Mouse (Mus musculus): Measurements from ENCODE around the gene S100pbp. TPM values are rescaled to one million over a fixed set of nuclear protein-coding genes. Genes with fewer than 3 reads are reported as not detected.

Gene S100pbp
- polyA plus RNA-seq, 1 experiment from 2014 or later = 10.9 TPM

- 66% methylated on average over 16 of the region's 16 CpGs for WGBS (ENCODE audit: insufficient replicate concordance)
- Histone ChIP-seq H3K27me3 (replicated peaks) (no peaks in the 10 kb centered on the region), H3K4me1 (peaks cover 48% of the 10 kb centered on the region), H3K4me3 (no peak overlapping the region), H3K36me3 (peaks cover 14% of the 10 kb centered on the region), H3K4me2 (no peak overlapping the region), H3K9me3 (replicated peaks) (no peaks in the 10 kb centered on the region), H3K9ac (no peak overlapping the region), H3K27ac (no peak overlapping the region)
- no peak for ATAC-seq
These were observed 44.8 kb downstream of the S100pbp start for GRCm38 (mm10) chr4:129144401-129145367.

- 49% methylated on average over 5 of the region's 5 CpGs for WGBS (ENCODE audit: insufficient replicate concordance)
- ATAC-seq = no peak
- H3K4me3 ChIP-seq = no peak overlapping the region
- no peak overlapping the region for H3K27ac ChIP-seq
- H3K4me2 ChIP-seq = no peak overlapping the region
- H3K9me3 ChIP-seq (replicated peaks) = no peaks in the 10 kb centered on the region
- H3K9ac ChIP-seq = no peak overlapping the region
- 0 out of 2 replicates have a peak, but pooled peaks cover 4% of the 10 kb centered on the region for H3K36me3 ChIP-seq
- H3K4me1 ChIP-seq = peaks cover 59% of the 10 kb centered on the region
- peaks cover 9% of the 10 kb centered on the region for H3K27me3 ChIP-seq (replicated peaks)
These were observed 46.0 kb downstream of the S100pbp start for GRCm38 (mm10) chr4:129143509-129143908.

GRCm38 (mm10) chr4:129142439-129143045 lies 47.0 kb downstream of the S100pbp start:
- peaks cover 69% of the 10 kb centered on the region for H3K4me1 ChIP-seq
- no peaks in the 10 kb centered on the region for H3K9me3 ChIP-seq (replicated peaks)
- H3K9ac ChIP-seq = no peak overlapping the region
- no peak overlapping the region for H3K4me2 ChIP-seq
- no peak overlapping the region; the same call in 1 of the 2 replicates for H3K27ac ChIP-seq
- H3K36me3 ChIP-seq = 0 out of 2 replicates have a peak, but pooled peaks cover under 1% of the 10 kb centered on the region
- H3K4me3 ChIP-seq = no peak overlapping the region
- 72% methylated on average over 11 of the region's 11 CpGs for WGBS (ENCODE audit: insufficient replicate concordance)
- H3K27me3 ChIP-seq (replicated peaks) = peaks cover 19% of the 10 kb centered on the region
- no peak for ATAC-seq

GRCm38 (mm10) chr4:129141560-129142438 lies 47.7 kb downstream of the S100pbp start:
- peak; percentile 25; the same call in 1 of the 2 replicates for ATAC-seq
- H3K4me3 ChIP-seq = no peak overlapping the region
- H3K36me3 ChIP-seq = no peaks in the 10 kb centered on the region
- peak overlapping the region; percentile 85 for H3K27ac ChIP-seq
- H3K4me2 ChIP-seq = peak overlapping the region; percentile 21
- WGBS (ENCODE audit: insufficient replicate concordance) = 58% methylated on average over 17 of the region's 17 CpGs
- peaks cover 76% of the 10 kb centered on the region for H3K4me1 ChIP-seq
- H3K9me3 ChIP-seq (replicated peaks) = no peaks in the 10 kb centered on the region
- peak overlapping the region; percentile 23; the same call in 1 of the 2 replicates for H3K9ac ChIP-seq
- peaks cover 26% of the 10 kb centered on the region for H3K27me3 ChIP-seq (replicated peaks)

GRCm38 (mm10) chr4:129140808-129141207 lies 48.7 kb downstream of the S100pbp start:
- H3K27ac ChIP-seq = peak overlapping the region; percentile 85
- 31% methylated on average over 4 of the region's 4 CpGs for whole genome bisulfite sequencing (ENCODE audit: insufficient replicate concordance)
- peak; percentile 25; the same call in 1 of the 2 replicates for ATAC-seq
- H3K4me1 ChIP-seq = peaks cover 78% of the 10 kb centered on the region
- no peak overlapping the region for H3K4me3 ChIP-seq
- no peak overlapping the region for H3K9ac ChIP-seq
- H3K9me3 ChIP-seq (replicated peaks) = no peaks in the 10 kb centered on the region
- H3K27me3 ChIP-seq (replicated peaks) = peaks cover 36% of the 10 kb centered on the region
- no peaks in the 10 kb centered on the region for H3K36me3 ChIP-seq
- peak overlapping the region; percentile 58 for H3K4me2 ChIP-seq

- H3K27me3 ChIP-seq (replicated peaks) = peaks cover 48% of the 10 kb centered on the region
- peak overlapping the region; percentile 58 for H3K9ac ChIP-seq
- WGBS (ENCODE audit: insufficient replicate concordance) = 13% methylated on average over 5 of the region's 5 CpGs
- H3K36me3 ChIP-seq = no peaks in the 10 kb centered on the region
- peak overlapping the region; percentile 18; the same call in 1 of the 2 replicates for H3K4me3 ChIP-seq
- no peaks in the 10 kb centered on the region for H3K9me3 ChIP-seq (replicated peaks)
- H3K4me2 ChIP-seq = peak overlapping the region; percentile 58
- H3K4me1 ChIP-seq = peaks cover 78% of the 10 kb centered on the region
- ATAC-seq = peak; percentile 92
- peak overlapping the region; percentile 85 for H3K27ac ChIP-seq
These were observed 49.9 kb downstream of the S100pbp start for GRCm38 (mm10) chr4:129139642-129140041.

GRCm38 (mm10) chr4:129137392-129138321 lies 51.9 kb downstream of the S100pbp start:
- Histone ChIP-seq H3K36me3 (no peaks in the 10 kb centered on the region), H3K4me1 (peaks cover 66% of the 10 kb centered on the region), H3K4me2 (peak overlapping the region; percentile 74), H3K27me3 (replicated peaks) (peaks cover 67% of the 10 kb centered on the region), H3K27ac (no peak overlapping the region), H3K9me3 (replicated peaks) (no peaks in the 10 kb centered on the region), H3K4me3 (peak overlapping the region; percentile 59), H3K9ac (no peak overlapping the region; the same call in 1 of the 2 replicates)
- ATAC-seq = no peak
- WGBS (ENCODE audit: insufficient replicate concordance) = 31% methylated on average over 14 of the region's 14 CpGs

GRCm38 (mm10) chr4:129136579-129137391 lies 52.7 kb downstream of the S100pbp start, which contains the start of gene Fndc5:
Fndc5 (plus strand) TSS chr4:129136999.
- H3K36me3 ChIP-seq = no peaks in the 10 kb centered on the region
- peaks cover 76% of the 10 kb centered on the region for H3K27me3 ChIP-seq (replicated peaks)
- no peaks in the 10 kb centered on the region for H3K9me3 ChIP-seq (replicated peaks)
- 5% methylated on average over 35 of the region's 80 CpGs for WGBS (ENCODE audit: insufficient replicate concordance)
- no peak within 1 kb of the TSS for H3K27ac ChIP-seq
- no peak for ATAC-seq
- H3K9ac ChIP-seq = peak within 1 kb of the TSS; percentile 45; the same call in 1 of the 2 replicates
- peaks cover 57% of the 10 kb centered on the region for H3K4me1 ChIP-seq
- H3K4me3 ChIP-seq = peak within 1 kb of the TSS; percentile 59
- peak within 1 kb of the TSS; percentile 74 for H3K4me2 ChIP-seq

GRCm38 (mm10) chr4:129136189-129136578 lies 53.3 kb downstream of the S100pbp start:
- WGBS (ENCODE audit: insufficient replicate concordance) = 34% methylated on average over 9 of the region's 9 CpGs
- Histone ChIP-seq H3K4me1 (peaks cover 54% of the 10 kb centered on the region), H3K9ac (no peak overlapping the region), H3K4me2 (peak overlapping the region; percentile 74), H3K36me3 (no peaks in the 10 kb centered on the region), H3K27ac (no peak overlapping the region), H3K9me3 (replicated peaks) (no peaks in the 10 kb centered on the region), H3K27me3 (replicated peaks) (peaks cover 82% of the 10 kb centered on the region), H3K4me3 (peak overlapping the region; percentile 59)
- no peak for ATAC-seq

- 40% methylated on average over 2 of the region's 2 CpGs for WGBS (ENCODE audit: insufficient replicate concordance)
- Histone ChIP-seq H3K4me2 (no peak overlapping the region), H3K4me3 (0 out of 2 replicates have a peak overlapping the region, but pooled peaks have one; percentile 59), H3K4me1 (peaks cover 54% of the 10 kb centered on the region), H3K9me3 (replicated peaks) (no peaks in the 10 kb centered on the region), H3K9ac (no peak overlapping the region), H3K36me3 (no peaks in the 10 kb centered on the region), H3K27me3 (replicated peaks) (peaks cover 87% of the 10 kb centered on the region), H3K27ac (no peak overlapping the region)
- no peak for ATAC-seq
These were observed 53.9 kb downstream of the S100pbp start for GRCm38 (mm10) chr4:129135637-129136036.
